Mouse (Mus musculus) c-Kit-negative CD71-positive TER-119-positive erythroid progenitor cells, embryonic 14.5 days (primary cell): ENCODE results near the gene Nbl1.

Experiments
- DNase-seq: peaks from one replicate; pipeline ENCODE4 v3.0.0-alpha.2; 2013; ENCODE audit warnings: low read depth, low spot score

Gene Nbl1

DNA sequence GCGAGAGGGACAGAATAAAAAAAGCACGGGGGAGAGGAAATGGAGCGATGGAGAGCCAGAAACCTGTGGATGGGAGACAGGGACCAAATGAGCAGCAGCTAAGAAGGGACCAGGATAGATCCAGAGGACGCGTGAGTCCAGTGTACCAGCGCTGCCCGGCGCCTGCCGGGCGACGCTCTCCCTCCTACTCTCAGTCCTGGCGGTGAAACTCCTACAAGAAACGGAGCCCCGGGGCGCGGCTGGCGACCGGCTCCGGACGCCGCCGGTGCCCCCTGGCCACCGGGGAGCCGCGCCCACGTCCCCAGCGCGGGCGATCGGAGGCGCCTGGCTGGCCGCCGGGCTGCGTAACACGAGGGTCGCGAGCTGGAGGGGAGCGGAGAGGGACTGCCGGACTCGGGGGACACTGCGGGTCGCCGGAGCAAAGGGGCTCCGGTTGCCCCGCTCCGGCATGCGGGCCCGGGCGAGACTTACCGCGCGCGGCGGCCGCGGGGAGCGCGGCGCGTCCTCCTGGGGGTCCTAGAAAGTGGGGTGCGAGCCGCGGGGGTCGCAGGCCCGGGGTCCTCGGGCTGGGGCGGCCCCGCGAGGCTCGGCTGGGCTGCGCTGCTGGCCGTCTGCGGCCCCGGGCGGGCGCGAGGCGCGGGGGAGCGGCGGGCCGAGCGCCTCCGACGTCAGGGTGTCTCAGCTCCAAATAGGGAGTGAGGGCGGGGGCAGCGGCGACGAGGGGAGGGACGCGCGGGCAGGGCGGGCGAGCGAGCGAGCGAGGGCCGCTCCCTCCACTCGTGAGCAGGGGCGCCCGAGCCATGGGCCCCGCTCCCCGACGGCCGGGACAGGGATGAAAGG is at the start of gene Nbl1:
Gene Nbl1, minus strand, starts transcription at position 638 of the 840 bp plus-strand sequence.
- DNase-seq = no peak

DNA sequence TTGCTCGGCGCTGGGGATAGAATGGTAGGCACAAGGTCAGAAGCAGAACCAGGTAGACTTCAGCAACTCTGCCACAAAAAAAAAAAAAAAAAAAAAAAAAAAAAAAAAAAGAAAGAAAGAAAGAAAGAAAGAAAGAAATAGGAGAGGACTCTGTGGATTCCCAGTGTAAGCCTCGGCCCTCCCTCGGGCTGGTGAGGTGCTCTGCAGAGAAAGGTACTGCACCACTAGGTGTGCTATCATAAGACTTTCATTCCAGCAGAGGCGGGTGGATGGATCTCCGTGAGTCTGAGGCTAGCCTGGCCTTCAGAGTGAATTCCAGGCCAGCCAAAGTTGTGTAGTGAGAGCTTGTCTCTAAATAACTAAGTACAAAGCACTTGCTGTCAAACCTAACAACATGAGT is 49.0 kb upstream of the Nbl1 start:
- DNase-seq = no peak

DNA sequence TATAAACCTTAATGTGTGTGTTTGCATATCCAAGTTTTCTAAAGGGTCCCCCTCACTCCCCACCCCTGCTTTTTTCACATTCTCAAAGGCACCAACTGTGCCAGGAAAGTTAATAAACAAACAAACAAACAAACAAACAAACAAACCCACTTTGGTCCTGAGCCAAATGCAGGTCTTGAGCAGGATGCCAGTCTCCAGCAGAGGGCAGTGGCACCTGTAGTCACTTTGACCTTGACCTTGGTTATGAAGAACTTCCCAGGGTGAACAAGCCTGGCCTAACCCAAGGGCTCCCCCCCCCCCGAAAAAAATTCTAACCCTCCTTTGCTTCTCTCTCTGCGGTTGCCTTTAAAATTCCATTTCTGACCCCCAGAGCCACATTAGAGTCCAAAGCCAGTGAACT is 47.5 kb upstream of the Nbl1 start:
- DNase-seq = no peak

DNA sequence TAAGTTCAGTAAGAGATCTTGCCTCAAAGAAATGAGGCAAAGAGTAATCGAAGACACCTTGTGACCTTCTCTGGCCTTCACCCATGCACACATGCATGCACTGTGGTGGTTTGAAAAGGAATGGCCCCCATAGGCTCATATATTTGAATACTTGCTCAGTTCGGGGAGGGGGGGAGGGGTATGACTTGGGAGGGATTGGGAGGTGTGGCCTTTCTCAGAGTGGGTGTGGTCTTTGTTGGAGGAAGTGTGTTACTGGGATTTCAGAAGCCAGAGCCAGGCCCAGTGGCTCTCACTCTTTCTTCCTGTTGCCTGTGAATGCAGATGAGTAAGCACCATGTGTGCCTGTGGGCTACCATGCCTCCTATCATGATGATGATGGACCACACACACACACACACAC is 43.2 kb upstream of the Nbl1 start:
- DNase-seq = no peak

DNA sequence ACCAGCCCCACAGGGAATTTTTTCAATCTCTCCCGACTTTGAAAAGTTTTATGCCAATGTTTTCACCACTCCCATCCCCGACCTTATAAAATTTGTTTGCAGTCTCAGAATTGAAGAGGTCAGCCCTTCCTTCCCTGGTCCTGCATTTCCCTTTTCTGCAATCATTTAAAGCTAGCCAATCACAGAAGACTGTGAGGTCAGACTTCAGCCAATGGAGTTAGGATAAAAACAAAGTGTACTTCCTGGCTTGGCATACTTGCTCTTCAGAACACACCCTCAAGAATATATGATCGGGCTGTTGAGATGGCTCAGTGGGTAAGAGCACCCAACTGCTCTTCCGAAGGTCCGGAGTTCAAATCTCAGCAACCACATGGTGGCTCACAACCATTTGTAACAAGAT is 40.3 kb upstream of the Nbl1 start:
- DNase-seq = no peak

DNA sequence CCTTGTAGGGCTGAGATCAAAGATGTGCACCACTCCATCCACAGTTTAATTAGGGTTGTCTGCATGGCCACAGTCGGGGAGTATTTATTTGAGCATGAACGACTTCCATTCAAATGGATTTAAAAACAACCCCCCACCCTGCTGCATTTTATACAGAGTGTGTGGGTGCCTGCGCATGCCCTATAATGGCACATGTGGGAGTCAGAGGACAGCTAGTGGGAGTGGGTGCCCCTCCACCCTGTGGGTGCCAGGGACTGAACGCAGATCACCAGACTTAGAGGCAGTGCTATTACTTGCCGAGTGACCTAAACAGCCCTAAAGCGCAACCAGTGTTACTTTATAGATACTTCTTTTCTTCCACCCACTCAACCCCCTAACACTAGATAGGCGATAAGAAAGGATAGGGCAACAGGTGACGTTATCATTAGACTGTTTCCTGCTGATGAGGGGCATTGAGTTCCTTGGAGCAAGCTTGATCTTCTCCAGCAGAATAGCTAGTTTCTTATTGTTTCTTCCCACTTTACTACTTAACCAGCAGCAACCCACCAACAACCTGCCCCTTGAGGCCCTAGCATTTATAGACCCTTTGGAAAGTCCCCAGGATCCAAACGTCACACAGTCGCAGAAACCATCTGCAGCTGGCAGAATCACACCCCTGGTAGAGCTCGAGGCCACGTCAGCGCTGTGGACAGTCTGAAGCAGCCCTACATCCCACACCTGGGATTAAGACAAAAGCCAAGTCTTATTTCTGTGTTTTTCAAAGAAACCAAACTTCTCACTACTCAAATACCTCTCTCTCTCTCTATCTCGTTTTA is 39.3 kb upstream of the Nbl1 start:
- no peak for DNase-seq

DNA sequence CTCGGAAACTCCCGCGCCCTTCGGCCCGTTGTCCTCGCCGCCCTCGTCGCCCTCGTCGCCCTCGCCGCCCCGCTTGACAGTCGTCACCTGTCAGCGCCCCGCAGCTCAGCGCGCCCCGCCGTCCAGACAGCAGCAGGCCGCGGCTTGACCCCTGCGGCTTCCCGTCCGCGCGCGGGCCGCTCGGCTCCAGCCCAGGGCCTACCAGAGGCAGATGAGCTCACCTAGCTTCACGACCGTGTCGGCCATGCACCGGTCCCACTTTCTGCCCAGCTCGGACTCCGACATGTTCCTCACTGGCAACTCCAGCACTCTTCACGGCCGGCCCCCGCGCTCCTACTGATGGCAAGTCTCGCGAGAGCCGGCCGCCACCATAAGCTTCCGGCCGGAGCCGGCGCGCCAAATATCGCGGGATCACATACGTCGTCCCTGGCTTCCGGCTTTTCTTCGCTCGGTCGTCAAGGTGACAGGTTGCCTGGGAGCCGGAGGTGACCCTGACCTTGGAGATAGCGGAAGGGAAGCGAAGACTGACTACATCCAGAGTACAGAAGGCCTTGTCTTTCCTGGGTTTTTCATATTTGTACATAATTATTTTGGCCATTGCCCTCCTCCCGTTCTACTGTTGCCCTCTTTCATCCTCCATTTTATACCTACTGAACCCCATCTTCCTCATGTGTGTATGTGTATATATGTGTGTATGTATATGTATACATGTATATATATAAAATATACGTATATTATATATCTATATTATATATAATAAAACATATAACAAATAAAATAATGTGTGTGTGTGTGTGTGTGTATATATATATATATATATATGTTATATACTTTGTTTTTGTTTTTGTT is 38.1 kb upstream of the Nbl1 start, which contains the start of gene Minos1:
Gene Minos1, minus strand, starts transcription at position 413 of the 849 bp plus-strand sequence.
- peak; percentile 97 for DNase-seq

- peak; percentile 22 for DNase-seq
Measured at GRCm38 (mm10) chr4:139129806-139130700, 37.3 kb upstream of the Nbl1 start.

- DNase-seq = no peak
Measured at GRCm38 (mm10) chr4:139126475-139126874, 33.7 kb upstream of the Nbl1 start.

DNA sequence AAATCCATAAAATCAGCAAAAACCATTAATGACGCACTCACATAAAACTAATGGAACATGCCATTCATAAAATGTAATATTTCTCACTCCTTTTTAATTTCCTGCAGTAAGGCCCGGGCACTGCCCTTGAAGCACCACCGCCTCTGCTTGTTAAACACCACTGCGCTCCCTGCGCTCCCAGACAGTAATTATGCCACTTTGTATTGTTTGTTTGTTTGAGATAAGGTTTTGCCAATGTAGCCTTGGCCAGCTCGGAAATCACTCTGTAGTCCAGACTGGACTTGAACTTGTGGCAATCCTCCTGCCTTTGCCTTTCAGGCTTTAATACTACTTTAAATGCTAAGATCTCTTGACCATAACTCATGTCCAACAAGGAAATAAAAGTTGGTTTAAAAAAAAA is 32.1 kb upstream of the Nbl1 start:
- DNase-seq = no peak

DNA sequence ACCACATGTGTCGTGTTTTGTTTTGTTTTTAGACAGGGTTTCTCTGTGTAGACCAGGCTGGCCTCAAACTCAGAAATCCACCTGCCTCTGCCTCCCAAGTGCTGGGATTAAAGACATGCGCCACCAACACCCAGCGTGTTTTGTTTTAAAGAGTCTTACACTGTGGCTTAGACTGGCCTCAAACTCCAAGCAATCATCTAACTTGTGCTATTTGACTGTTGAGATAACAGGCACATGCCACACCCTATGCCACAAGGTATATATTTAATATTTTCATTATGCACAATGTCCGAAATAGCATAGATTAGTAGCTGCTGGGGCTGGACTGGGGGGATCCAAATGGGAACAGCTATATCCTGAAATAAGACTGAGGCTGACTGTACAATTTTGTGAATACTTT is 29.8 kb upstream of the Nbl1 start:
- DNase-seq = no peak

- no peak for DNase-seq
Measured at GRCm38 (mm10) chr4:139120998-139121397, 28.2 kb upstream of the Nbl1 start.

DNA sequence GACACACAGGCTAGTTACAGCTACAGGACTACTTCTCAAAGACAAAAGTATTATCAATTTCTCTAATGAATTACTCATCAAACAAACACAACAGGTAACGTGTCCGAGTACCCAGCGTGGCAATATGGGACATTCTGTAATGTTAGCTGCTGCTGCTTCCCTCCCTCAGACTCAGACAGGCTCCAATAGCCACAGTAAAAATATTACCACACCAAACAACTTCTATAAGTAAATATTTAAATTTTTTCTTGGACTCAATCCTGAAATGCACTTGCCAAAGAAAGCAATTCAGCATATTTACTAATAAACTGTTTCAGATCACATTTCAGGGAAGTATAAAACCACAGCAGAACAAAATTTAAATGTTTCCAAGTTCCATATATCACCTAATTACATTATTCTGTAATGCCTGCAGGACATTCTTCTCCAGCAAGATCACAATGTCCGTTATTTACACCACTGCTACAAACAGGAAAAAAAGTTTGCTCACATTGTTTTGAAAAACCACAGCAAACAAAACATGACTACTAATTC is 27.6 kb upstream of the Nbl1 start:
- no peak for DNase-seq

- no peak for DNase-seq
Measured at GRCm38 (mm10) chr4:139116356-139117063, 23.7 kb upstream of the Nbl1 start.

GRCm38 (mm10) chr4:139115721-139116120 is 22.9 kb upstream of the Nbl1 start:
- no peak for DNase-seq

- DNase-seq = no peak
Measured at GRCm38 (mm10) chr4:139112482-139112881, 19.7 kb upstream of the Nbl1 start.

DNA sequence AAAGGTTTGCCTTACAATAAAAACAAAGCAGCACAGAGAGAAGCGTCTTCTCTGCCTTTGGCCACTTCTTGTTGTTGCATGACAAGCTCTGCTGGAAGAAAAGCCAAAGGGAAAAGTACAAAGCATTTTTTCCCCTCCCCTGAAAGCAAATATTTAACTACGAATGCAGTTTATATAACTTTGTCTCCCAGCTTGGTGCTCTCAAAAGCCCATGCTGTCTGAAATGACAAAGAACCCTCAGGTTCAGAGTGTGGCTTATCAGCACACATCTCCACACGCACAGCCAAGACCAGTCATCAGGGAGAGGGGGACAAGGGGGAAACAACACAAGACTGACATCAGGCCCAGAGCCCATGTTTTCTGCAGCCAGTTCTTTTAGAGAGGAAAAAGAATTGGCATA is 18.6 kb upstream of the Nbl1 start:
- DNase-seq = no peak

GRCm38 (mm10) chr4:139110858-139111257 is 18.1 kb upstream of the Nbl1 start:
- no peak for DNase-seq

DNA sequence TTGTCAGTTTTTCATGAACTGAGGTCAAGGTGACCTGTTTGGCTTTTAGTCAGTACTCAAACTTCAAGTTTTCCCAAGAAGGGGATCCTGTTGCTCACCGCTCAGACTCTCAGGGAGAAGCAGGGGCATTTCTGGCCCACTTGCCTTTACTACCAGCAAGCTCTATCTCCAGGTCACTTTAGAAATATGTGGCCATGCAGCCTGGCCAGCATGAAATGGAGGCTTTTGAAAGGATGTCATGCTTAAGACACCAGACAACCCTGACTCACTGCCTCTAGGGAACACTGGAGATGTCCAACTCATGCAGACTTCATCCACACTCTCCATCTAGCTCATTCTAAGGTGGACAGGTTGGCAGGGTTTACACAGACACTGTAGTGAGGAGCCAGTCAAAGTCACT is 12.7 kb upstream of the Nbl1 start:
- no peak for DNase-seq

DNA sequence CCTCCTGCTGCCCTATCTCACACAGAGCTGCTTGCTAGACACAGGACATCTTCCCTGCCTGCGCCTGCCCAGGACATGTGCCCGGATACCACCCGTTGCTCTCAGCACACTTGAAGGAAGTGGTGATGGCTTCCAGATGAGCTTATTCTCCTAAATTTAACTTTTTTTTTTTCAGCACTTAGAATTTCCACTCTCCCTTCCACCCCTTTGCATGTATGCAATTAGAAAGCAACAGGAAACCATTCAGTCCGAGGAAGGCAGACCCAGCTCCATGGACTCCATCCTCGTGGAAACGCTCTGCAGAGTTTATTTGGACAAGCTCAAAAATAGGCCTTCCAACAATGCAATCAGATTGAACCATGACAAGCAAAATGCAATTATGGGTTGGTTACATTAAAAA is 8.8 kb upstream of the Nbl1 start:
- no peak for DNase-seq
